In genomic region chr17:31806025-31806424, GRCm38 (mm10) we compare ENCODE assay signal across 11 mouse cellular contexts. TPM values are rescaled to one million over a fixed set of nuclear protein-coding genes. Genes with fewer than 3 reads are reported as not detected.
DNase-seq lines count a peak whose midpoint lies in the region; ATAC-seq and TF ChIP-seq lines count a peak whose summit lies in the region.
"Had no signal": no experiment of that assay in that cellular context is flagged by ENCODE, and none has a peak within 500 bp of the region (broad histone marks: within the 10 kb centered on the region; RNA-seq: fewer than 3 reads in every experiment).

No protein-coding gene starts in this region.

- no peak for DNase-seq in heart, adult 8-10 months (ENCODE audit: low spot score)
- DNase-seq in right cerebral cortex, postnatal 10 days (ENCODE audit: low spot score in 2 of 2), result peak; percentile 52
- no peak for DNase-seq in right cerebral cortex, postnatal 14 days
- DNase-seq in stomach, postnatal 0 days (ENCODE audit: low spot score), result no peak
- DNase-seq in spleen, postnatal 10 days (ENCODE audit: low spot score in 2 of 2), result no peak
- no peak for DNase-seq in layer of hippocampus, postnatal 36 days
- DNase-seq: right cerebral cortex, adult 18-20 months had no signal

- no peak overlapping the region for H3K4me3 ChIP-seq in heart, embryonic 15.5 days
- no peak overlapping the region for H3K4me3 ChIP-seq in kidney, embryonic 15.5 days (replicated peaks)
- H3K4me3 ChIP-seq in stomach, postnatal 0 days (ENCODE audit: low read depth, low read length), result no peak overlapping the region
- H3K4me3 ChIP-seq: erythroblast, embryonic 14.5 days had no signal

- H3K9me3 ChIP-seq in heart, embryonic 15.5 days (replicated peaks), result no peaks in the 10 kb centered on the region
- no peaks in the 10 kb centered on the region for H3K9me3 ChIP-seq in kidney, embryonic 15.5 days (replicated peaks)
- H3K9me3 ChIP-seq in stomach, postnatal 0 days (ENCODE audit: control insufficient read depth, low read length), result no peaks in the 10 kb centered on the region

- TF ChIP-seq EP300 in stomach, postnatal 0 days (optimal IDR thresholded peaks at IDR 0.05), result no peak

- 59% methylated on average over 8 of the region's 8 CpGs for WGBS in heart, embryonic 15.5 days
- 66% methylated on average over 8 of the region's 8 CpGs for WGBS in kidney, embryonic 15.5 days
- 46% methylated on average over 8 of the region's 8 CpGs for WGBS in stomach, postnatal 0 days

- no peaks in the 10 kb centered on the region for H3K27me3 ChIP-seq in heart, embryonic 15.5 days
- H3K27me3 ChIP-seq in kidney, embryonic 15.5 days, result no peaks in the 10 kb centered on the region
- H3K27me3 ChIP-seq in stomach, postnatal 0 days (ENCODE audit: control insufficient read depth, insufficient read depth, low read length), result no peaks in the 10 kb centered on the region

- no peak for ATAC-seq in heart, embryonic 15.5 days (replicated peaks; ENCODE audit: insufficient number of reproducible peaks, insufficient read depth, low FRiP score, low read depth)
- no peak for ATAC-seq in kidney, embryonic 15.5 days (replicated peaks; ENCODE audit: low FRiP score)
- ATAC-seq in stomach, postnatal 0 days (ENCODE audit: low FRiP score, low TSS enrichment), result no peak

- no peaks in the 10 kb centered on the region for H3K36me3 ChIP-seq in heart, embryonic 15.5 days
- no peaks in the 10 kb centered on the region for H3K36me3 ChIP-seq in kidney, embryonic 15.5 days
- H3K36me3 ChIP-seq in stomach, postnatal 0 days (ENCODE audit: control insufficient read depth, insufficient read depth, low read length), result no peaks in the 10 kb centered on the region

- no peak overlapping the region for H3K9ac ChIP-seq in heart, embryonic 15.5 days
- H3K9ac ChIP-seq in kidney, embryonic 15.5 days, result no peak overlapping the region
- H3K9ac ChIP-seq in stomach, postnatal 0 days (ENCODE audit: low read length), result no peak overlapping the region

- H3K27ac ChIP-seq in heart, embryonic 15.5 days, result peak overlapping the region; percentile 47
- H3K27ac ChIP-seq in kidney, embryonic 15.5 days, result peak overlapping the region; percentile 54; the same call in 1 of the 2 replicates
- H3K27ac ChIP-seq in stomach, postnatal 0 days (replicated peaks), result peak overlapping the region; percentile 49; the same call in 1 of the 2 replicates
- H3K27ac ChIP-seq: macrophage had no signal

- TF ChIP-seq CTCF in stomach, postnatal 0 days (IDR thresholded peaks at IDR 0.05; ENCODE audit: low read depth), result no peak

- H3K4me2 ChIP-seq in heart, embryonic 15.5 days, result no peak overlapping the region
- H3K4me2 ChIP-seq in kidney, embryonic 15.5 days, result no peak overlapping the region
- H3K4me2 ChIP-seq in stomach, postnatal 0 days (replicated peaks; ENCODE audit: low read depth), result no peak overlapping the region

- H3K4me1 ChIP-seq in heart, embryonic 15.5 days (replicated peaks), result peaks cover 20% of the 10 kb centered on the region
- peaks cover 26% of the 10 kb centered on the region for H3K4me1 ChIP-seq in kidney, embryonic 15.5 days
- H3K4me1 ChIP-seq in stomach, postnatal 0 days (replicated peaks; ENCODE audit: control insufficient read depth, insufficient read depth), result no peaks in the 10 kb centered on the region

RNA-seq across cellular contexts. Expression of gene Sik1, which starts 49.6 kb away (rescaled TPM):
- polyA plus RNA-seq in heart, embryonic 15.5 days (2015; fragmentation: Nextera tagmentation; extraction: Ambion mirVana), result 16.4 and 22.5 TPM in 2 replicates
- total RNA-seq in heart, adult 8-10 months (2022), result 10 to 100 TPM; 19.0 to 34.0 (median 30.2) TPM
- 17.5 and 18.5 TPM in 2 replicates for polyA plus RNA-seq in kidney, embryonic 15.5 days (2015; fragmentation: Nextera tagmentation; extraction: Ambion mirVana)
- polyA plus RNA-seq in stomach, postnatal 0 days (2015; fragmentation: Nextera tagmentation; extraction: Ambion mirVana), result 18.2 and 19.8 TPM in 2 replicates
- 10 to 100 TPM; 16.9 to 18.0 TPM for total RNA-seq in layer of hippocampus, postnatal 36 days (2021)

Comparison
In these comparisons a context has a peak if more than half of its experiments do, and no peak if none do; other contexts are left out.
1. DNase-seq: peak in right cerebral cortex, postnatal 10 days (2 of 2); none in heart, adult 8-10 months (single experiment), right cerebral cortex, postnatal 14 days (single experiment), stomach, postnatal 0 days (single experiment), spleen, postnatal 10 days (0 of 2) and layer of hippocampus, postnatal 36 days (0 of 2).
2. Peak in every context shown above with its lines, with median percentiles within 50 percentile points of each other: H3K27ac ChIP-seq.